Mouse (Mus musculus): ENCODE results near the gene Zfp13. TPM values are rescaled to one million over a fixed set of nuclear protein-coding genes. Genes with fewer than 3 reads are reported as not detected.

Gene Zfp13
- total RNA-seq, 2 experiments from 2014 or later, result 26.0 to 26.4 TPM

- no peak for DNase-seq (ENCODE audit: low spot score in 2 of 2)
Measured at GRCm38 (mm10) chr17:23552896-23553633, 46.2 kb downstream of the Zfp13 start.

GRCm38 (mm10) chr17:23551963-23552362 lies 47.3 kb downstream of the Zfp13 start:
- intact Hi-C loops (cut with DNase I), result no loop called here
- no peak for DNase-seq (ENCODE audit: low spot score in 2 of 2)

More at GRCm38 (mm10) chr17:23552896-23553633, 46.2 kb downstream of the Zfp13 start:
- intact Hi-C loops (cut with DNase I), result no loop called here

GRCm38 (mm10) chr17:23551416-23551815 lies 47.9 kb downstream of the Zfp13 start:
- intact Hi-C loops (cut with DNase I), result no loop called here
- no peak for DNase-seq (ENCODE audit: low spot score in 2 of 2)

GRCm38 (mm10) chr17:23550856-23551255 lies 48.4 kb downstream of the Zfp13 start:
- DNase-seq (ENCODE audit: low spot score in 2 of 2), result no peak
- intact Hi-C loops (cut with DNase I), result no loop called here

- DNase-seq (ENCODE audit: low spot score in 2 of 2), result peak; percentile 93 to 98
- intact Hi-C loops (cut with DNase I), result no loop called here
Measured at GRCm38 (mm10) chr17:23550188-23550791, 49.0 kb downstream of the Zfp13 start.

- intact Hi-C loops (cut with DNase I), result loop anchor here (5.0 kb wide), 2 partner anchors 357 to 1187 kb away; partner anchors contain the start of genes Zfp40, Zfp758 and Zfp944
- no peak for DNase-seq (ENCODE audit: low spot score in 2 of 2)
Measured at GRCm38 (mm10) chr17:23549441-23549840, 49.8 kb downstream of the Zfp13 start.

- peak; percentile 85 to 90 for DNase-seq (ENCODE audit: low spot score in 2 of 2)
- intact Hi-C loops (cut with DNase I), result loop anchor here (5.0 kb wide), 2 partner anchors 356 to 1186 kb away; partner anchors contain the start of genes Zfp40, Zfp758 and Zfp944
Measured at GRCm38 (mm10) chr17:23548615-23549014, 50.7 kb downstream of the Zfp13 start.

- intact Hi-C loops (cut with DNase I), result loop anchor here (5.0 kb wide), 2 partner anchors 356 to 1186 kb away; partner anchors contain the start of genes Zfp40, Zfp758 and Zfp944
- DNase-seq (ENCODE audit: low spot score in 2 of 2), result no peak
Measured at GRCm38 (mm10) chr17:23547681-23548443, 51.4 kb downstream of the Zfp13 start.

- intact Hi-C loops (cut with DNase I), result loop anchor here (5.0 kb wide), 2 partner anchors 355 to 1185 kb away; partner anchors contain the start of genes Zfp40, Zfp758 and Zfp944
- DNase-seq (ENCODE audit: low spot score in 2 of 2), result peak; percentile 86 to 93
Measured at GRCm38 (mm10) chr17:23546702-23547505, 52.4 kb downstream of the Zfp13 start.

GRCm38 (mm10) chr17:23546333-23546701 lies 53.0 kb downstream of the Zfp13 start:
- intact Hi-C loops (cut with DNase I), result loop anchor here (5.0 kb wide), 2 partner anchors 354 to 1184 kb away; partner anchors contain the start of genes Zfp40, Zfp758 and Zfp944
- peak; percentile 77 to 78 for DNase-seq (ENCODE audit: low spot score in 2 of 2)

- intact Hi-C loops (cut with DNase I), result loop anchor here (5.0 kb wide), 2 partner anchors 354 to 1184 kb away; partner anchors contain the start of genes Zfp40, Zfp758 and Zfp944
- no peak for DNase-seq (ENCODE audit: low spot score in 2 of 2)
Measured at GRCm38 (mm10) chr17:23545841-23546240, 53.4 kb downstream of the Zfp13 start.

GRCm38 (mm10) chr17:23544766-23545165 lies 54.5 kb downstream of the Zfp13 start:
- intact Hi-C loops (cut with DNase I), result loop anchor here (5.0 kb wide), 2 partner anchors 352 to 1182 kb away; partner anchors contain the start of genes Zfp40, Zfp758 and Zfp944
- DNase-seq (ENCODE audit: low spot score in 2 of 2), result no peak

- intact Hi-C loops (cut with DNase I), result no loop called here
- no peak for DNase-seq (ENCODE audit: low spot score in 2 of 2)
Measured at GRCm38 (mm10) chr17:23543983-23544382, 55.3 kb downstream of the Zfp13 start.

GRCm38 (mm10) chr17:23543325-23543724 lies 56.0 kb downstream of the Zfp13 start:
- DNase-seq (ENCODE audit: low spot score in 2 of 2), result no peak
- intact Hi-C loops (cut with DNase I), result no loop called here

GRCm38 (mm10) chr17:23542835-23543234 lies 56.5 kb downstream of the Zfp13 start:
- no peak for DNase-seq (ENCODE audit: low spot score in 2 of 2)

GRCm38 (mm10) chr17:23542004-23542720 lies 57.1 kb downstream of the Zfp13 start:
- DNase-seq (ENCODE audit: low spot score in 2 of 2), result peak in 1 of 2 experiments; percentile 13
- intact Hi-C loops (cut with DNase I), result no loop called here

More at GRCm38 (mm10) chr17:23542835-23543234, 56.5 kb downstream of the Zfp13 start:
- intact Hi-C loops (cut with DNase I), result no loop called here

GRCm38 (mm10) chr17:23540605-23541475 lies 58.4 kb downstream of the Zfp13 start:
- DNase-seq (ENCODE audit: low spot score in 2 of 2), result peak in 1 of 2 experiments; percentile 9
- intact Hi-C loops (cut with DNase I), result no loop called here
